Mouse (Mus musculus): Measurements from ENCODE around the gene Aplnr. TPM values are rescaled to one million over a fixed set of nuclear protein-coding genes. Genes with fewer than 3 reads are reported as not detected.
A peak's percentile ranks its signal among the peaks of the same experiment; 100 is the strongest.

The Aplnr gene
- total RNA-seq (2021): 10 to 100 TPM; 67.2 to 88.4 TPM
- long read RNA-seq, experiment 1, transcript Aplnr-201 (1 exons, 3,699 nt): major isoform, 131 of 132 reads
- long read RNA-seq, experiment 1, partial matches to known transcripts: 0 of 132 reads
- long read RNA-seq, experiment 1, other reads (novel, unspliced or antisense): 1 of 132 reads
- long read RNA-seq, experiment 2, transcript Aplnr-201 (1 exons, 3,699 nt): major isoform, 71 of 71 reads
- long read RNA-seq, experiment 2, partial matches to known transcripts: 0 of 71 reads
- long read RNA-seq, experiment 2, other reads (novel, unspliced or antisense): 0 of 71 reads

- no peak for DNase-seq
These were observed at the start of gene Aplnr for GRCm38 (mm10) chr2:85136089-85136488. Gene Aplnr, plus strand, starts transcription at chr2:85136225.

DNA sequence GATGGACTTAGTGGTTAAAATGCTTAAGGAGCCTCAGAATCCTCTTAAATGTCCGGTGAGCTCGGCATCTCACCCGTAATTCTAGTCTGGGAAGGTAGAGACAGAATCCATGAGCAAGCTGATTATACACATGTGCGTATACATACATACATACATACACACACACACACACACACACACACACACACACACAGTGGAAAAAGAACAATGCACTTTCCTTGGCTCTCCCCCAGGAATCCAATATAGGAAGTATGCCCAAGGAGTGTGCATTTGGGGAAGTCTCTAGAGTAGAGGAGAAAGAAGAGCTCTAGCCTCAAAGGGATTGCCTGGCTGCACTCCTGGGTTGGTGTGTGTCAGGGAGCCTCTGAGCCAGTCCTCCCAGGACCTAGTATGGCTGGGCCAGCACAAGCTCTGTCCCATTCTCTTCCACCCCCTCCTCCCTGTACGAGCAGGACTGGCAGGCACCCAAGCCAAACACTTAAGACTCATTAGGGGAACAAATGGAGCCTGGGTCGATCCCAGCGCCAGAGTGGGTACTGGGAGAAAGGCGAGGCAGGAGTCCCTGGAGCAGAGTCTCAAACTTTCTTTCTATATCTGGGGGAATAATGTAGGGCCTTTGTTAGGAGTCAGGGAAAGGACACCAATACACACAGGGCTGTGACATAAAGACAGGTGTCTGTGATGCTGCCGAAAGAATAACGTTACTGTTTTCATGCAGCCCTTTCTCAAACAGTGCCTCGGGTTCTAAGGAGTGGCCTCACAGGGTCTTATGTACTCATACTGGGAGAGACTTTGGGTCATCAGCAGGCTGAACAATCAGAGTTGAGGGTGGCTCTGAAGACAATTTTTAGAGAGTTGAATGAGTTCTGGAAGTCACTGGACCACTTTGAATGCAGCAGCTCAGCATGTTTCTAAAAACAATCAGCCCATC lies 47.0 kb upstream of the Aplnr start:
- peak; percentile 27 for DNase-seq

DNA sequence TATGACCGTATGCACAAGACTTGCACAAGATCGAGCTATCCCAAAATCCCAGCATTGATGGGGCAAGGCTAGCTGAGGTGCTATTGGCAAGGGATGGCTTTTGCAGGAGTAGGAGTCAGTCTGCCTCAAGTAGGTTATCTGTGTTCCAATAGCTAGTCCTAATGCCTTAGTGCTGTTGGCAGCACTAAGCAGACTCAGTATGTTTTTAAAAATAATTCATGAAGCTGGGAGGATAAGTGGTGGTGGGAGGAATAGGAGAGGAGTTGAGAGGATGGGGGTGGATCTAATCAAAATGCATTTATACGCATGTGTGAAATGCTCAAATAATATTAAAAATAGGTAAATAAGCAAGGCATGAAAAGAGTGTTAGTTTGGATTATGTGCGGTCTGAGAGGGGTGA lies 44.7 kb upstream of the Aplnr start:
- DNase-seq: no peak

DNA sequence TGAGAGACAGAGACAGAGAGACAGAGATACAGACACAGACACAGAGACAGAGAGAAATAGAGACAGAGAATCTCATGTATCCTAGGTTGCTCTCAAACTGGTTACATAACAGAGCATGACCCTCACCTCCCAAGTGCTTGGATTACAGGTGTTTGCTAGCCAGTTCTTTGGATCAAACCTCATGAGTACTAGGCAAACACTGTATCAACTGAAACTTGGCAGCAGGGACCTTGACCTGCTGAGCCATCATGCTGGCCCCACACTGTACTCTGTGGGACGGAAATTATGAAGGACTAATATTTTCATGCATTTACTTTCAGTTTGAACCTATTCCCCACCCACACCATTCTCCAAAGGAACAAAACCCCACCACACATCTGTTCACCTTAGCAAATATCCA lies 42.6 kb upstream of the Aplnr start:
- peak; percentile 0 for DNase-seq

GRCm38 (mm10) chr2:85095906-85096305 lies 40.1 kb upstream of the Aplnr start:
- DNase-seq: peak; percentile 1

DNA sequence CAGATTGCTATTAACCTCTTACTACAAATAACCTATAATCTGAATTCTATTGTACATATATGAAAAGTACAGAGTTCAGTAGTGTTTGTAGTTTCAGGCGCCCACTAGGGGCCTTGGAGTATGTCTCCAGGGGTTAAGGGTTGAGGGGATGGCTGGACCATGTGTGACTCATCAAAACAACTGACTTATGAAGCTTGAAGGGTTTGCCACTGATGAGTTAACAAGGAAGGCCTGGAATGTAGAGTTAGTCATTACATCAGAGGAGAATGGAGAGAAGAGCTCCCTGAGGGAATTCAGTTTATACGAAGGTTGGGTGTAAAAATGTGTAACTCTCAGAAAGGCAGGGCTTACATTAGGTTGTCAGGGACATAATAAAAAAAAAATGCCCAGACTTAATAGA lies 38.0 kb upstream of the Aplnr start:
- no peak for DNase-seq

DNA sequence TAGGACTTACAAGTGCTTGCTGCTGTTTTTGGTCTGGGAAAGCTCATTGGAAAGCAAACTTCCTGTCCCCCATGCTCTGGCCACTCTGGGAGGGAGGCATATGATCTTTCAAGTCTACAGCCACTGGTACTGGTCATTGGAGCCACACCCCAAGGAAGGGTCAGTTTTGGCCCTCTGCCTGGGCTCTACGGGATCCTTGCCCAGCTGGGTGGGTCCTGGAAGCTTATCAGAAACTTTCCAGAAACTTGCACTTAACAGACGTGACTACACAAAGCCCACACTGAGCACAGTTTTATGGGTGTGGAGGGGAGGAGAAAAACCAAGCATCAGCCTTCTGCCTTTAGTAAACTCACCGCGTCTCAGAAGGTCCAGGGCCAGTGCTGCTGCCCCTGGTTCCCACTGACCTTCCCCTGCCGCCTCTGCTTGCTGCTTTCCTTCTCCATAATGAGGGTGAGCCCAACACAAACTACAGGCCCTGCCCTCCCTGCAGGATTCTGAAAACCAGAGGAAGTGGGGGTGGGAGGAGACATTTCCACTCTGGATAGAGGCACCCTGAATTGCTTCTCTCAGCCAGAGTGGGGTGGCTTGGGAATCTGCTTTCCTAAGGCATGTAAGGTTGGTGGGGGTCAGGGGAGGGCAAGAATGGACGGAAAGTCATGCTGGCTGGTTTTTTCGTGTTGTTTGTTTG lies 37.1 kb upstream of the Aplnr start:
- DNase-seq: peak; percentile 57

- no peak for DNase-seq
These were observed 32.8 kb upstream of the Aplnr start for GRCm38 (mm10) chr2:85103201-85103600.

- no peak for DNase-seq
These were observed 30.5 kb upstream of the Aplnr start for GRCm38 (mm10) chr2:85105426-85106013.

- DNase-seq: no peak
These were observed 29.8 kb upstream of the Aplnr start for GRCm38 (mm10) chr2:85106068-85106790.

GRCm38 (mm10) chr2:85106941-85107340 lies 29.1 kb upstream of the Aplnr start:
- DNase-seq: no peak

DNA sequence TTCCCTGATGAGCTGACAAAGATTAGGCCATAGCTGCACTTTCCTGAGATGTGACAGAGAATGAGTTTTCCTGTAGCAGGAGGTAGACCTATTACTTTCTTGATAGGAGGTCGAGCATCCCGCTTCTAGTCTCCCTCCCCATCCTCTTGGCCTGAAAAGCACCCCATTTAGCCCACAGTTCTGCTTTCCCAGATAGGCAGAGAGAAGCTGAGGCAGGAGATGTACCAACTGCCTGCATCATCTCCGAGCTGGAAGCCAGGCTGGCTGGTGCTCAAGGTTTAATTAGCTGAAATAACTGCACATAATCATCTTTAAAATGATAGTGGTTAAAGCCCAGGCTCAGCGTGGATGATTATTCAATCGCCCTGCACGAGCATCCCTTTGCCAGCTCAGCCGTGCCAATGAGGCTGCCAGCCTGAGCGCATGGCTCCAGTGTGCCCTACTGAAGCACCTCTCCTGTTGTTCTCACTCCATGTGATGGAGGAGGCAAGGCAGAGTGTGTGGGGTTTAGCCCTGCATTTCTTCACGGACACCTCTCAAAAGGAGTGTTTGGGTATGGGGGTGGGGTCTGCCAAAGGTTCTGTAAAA lies 25.6 kb upstream of the Aplnr start:
- no peak for DNase-seq

- DNase-seq: no peak
These were observed 12.7 kb upstream of the Aplnr start for GRCm38 (mm10) chr2:85123187-85123868.

GRCm38 (mm10) chr2:85123869-85124535 lies 12.0 kb upstream of the Aplnr start:
- DNase-seq: peak; percentile 60

DNA sequence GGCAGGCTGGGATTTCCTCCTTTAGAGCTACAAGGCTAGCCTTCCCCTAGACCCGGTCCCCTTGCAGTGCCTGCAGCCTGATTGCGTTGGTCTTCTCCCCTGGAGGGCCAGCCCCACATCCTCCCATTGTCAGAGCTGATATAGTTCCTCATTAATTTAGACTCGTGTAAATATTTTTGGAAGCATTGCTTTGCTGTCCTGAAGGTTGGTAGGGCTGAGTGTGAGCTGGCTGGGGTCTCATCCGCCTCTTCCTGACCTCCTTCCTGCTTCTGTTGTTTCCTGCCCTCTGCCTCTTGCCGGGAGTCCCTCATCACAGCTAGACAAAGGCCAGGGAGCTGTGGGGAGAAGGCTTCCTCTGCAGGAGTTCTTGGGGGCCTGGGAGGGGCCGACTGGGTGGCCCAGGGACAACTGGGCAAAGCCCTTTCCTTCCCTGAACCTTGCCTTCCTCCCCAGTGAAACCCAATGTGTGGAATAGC lies 6.5 kb upstream of the Aplnr start:
- no peak for DNase-seq

DNA sequence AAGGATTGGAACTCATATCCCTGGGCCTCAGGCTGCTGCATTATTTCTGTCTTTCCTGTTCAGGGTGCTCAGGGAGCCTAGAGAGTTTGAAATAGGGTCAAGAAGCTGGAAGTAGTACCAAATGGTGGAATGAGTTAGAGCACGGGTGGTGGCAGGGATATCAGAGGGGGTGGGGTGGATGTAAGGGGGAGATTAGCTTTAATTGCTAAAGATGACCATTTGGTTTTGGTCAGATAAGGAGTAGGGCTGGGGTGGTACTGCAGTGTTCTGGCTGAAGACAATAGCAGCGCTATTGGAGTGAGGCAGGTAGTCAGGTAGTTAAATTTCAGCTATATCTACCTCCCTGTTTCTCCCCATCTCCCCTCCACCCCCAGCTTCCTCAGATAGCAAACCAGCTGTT lies 4.8 kb upstream of the Aplnr start:
- no peak for DNase-seq

DNA sequence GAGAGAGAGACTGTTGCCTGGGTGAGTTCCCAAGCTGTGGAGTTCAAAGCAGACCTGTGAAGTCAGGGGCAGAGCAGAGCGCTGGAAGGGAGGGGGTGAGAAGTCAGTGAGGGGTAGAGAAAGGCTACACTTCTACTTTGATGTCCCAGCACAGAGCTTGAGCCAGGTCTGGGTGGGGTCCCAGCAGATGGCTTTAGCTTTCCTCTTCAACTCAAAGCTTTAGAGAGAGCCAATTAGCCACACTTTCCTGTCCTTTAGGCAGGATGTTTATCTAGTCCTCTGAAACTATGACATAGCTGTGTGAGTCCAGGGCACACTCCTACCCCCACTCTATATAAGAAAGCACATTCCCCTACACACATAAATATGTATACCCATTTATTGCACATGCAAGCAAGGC lies 4.3 kb upstream of the Aplnr start:
- DNase-seq: no peak

- DNase-seq: no peak
These were observed 3.8 kb upstream of the Aplnr start for GRCm38 (mm10) chr2:85132204-85132603.

DNA sequence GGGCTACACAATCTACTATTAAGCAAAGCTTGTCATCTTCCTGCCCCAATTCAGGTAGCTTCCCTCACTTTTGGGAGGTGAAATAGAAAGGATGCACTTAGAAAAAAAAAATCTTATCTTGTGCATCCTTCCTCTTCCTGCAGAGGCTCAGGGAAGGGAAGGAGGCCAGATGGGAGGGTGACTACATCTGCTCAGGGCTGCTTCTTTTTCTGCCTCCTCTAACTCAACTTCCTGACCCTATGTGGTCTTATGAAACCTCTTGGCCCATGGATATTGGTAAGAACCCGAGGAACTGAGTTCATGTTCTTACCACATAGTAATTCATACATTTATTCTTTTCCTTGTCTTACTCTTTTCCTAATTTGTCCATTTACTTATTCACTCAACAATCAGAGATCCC lies 926 bp upstream of the Aplnr start:
- DNase-seq: no peak
